Mouse (Mus musculus) embryo, embryonic 11 days (tissue): ENCODE results near the gene Phactr3.

Source experiments
- DNase-seq: peaks from one replicate; pipeline ENCODE4 v3.0.0-alpha.2; 2015

Phactr3 gene

GRCm38 (mm10) chr2:178196038-178196437 is 77.3 kb downstream of the Phactr3 start:
- DNase-seq = no peak

DNA sequence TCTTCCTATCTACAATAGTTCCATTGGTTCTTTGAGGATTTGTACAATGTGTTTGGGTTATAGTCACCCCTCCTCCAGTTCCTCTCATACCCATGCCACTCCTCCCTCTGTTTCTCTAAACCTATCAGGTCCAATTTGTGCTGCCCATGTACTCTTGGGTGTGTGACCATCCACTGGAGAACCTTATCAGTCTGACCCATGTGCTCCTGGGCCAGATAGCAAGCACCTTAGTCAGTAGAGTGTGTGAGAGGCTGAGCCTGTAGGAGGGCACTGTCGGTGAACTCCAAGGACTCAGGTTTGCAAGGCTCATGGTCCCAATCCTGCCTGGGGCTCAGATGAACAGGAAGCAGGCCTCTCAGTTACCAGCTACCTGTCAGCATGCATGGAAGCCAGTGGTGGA is 78.8 kb downstream of the Phactr3 start:
- no peak for DNase-seq

DNA sequence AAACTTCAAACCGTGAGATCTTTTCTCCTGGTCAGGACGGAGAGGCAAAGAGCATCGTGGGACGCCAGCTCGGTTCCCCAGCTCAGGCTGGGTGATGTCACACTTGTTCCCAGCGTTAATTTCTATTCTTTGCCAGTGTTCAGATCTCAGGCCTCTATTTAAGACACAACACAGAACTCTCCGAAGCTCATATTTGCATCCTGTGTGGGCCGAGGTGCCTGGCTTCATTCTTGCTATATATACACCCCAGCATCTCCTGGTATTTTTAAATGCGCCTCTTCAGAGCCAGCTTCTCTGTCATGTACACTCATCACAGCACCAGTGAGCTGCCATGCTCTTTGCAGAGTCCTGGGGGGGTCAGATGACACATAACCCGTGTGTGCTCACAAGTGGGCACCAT is 85.7 kb downstream of the Phactr3 start:
- no peak for DNase-seq

DNA sequence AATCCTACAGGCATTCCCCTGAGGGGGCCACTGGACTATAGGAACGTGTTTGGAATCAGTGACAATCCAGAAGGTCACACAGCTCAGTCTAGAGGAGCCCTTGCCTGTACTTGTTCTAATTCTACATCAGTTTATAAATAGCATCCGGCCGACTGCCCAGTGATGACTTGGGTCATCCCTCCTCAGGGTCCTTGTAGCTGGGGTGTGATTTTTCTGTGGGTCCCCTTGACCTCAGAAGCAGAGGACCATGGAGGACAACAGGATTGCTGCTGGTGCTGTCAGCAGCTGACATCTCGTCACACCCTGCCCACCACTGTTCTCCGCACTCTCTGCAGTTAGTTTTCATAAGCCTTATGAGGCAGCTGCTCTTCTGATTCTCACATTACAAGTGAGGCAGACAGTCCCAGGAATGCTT is 89.4 kb downstream of the Phactr3 start:
- DNase-seq = no peak

GRCm38 (mm10) chr2:178213826-178214225 is 95.1 kb downstream of the Phactr3 start:
- DNase-seq = no peak

GRCm38 (mm10) chr2:178214531-178214930 is 95.8 kb downstream of the Phactr3 start:
- DNase-seq = no peak

DNA sequence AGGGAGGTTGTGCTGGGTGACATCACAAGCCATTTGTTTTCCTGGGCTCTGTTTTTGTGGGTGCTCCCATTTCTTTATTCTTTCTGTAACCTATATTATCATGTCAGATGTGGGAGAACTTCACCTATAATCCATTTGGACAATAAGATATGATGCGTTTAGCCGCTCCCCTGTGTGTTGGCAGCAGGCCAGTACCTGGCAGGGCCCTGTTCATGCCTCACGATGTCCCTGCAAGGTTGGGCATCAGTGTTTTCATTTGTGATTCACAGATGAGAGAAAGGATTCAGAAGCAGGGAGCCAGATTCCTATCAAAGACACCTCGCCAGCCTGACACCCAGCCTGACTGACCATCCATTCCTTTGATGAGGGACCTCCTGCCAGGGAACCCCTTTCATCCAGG is 99.7 kb downstream of the Phactr3 start:
- DNase-seq = no peak

DNA sequence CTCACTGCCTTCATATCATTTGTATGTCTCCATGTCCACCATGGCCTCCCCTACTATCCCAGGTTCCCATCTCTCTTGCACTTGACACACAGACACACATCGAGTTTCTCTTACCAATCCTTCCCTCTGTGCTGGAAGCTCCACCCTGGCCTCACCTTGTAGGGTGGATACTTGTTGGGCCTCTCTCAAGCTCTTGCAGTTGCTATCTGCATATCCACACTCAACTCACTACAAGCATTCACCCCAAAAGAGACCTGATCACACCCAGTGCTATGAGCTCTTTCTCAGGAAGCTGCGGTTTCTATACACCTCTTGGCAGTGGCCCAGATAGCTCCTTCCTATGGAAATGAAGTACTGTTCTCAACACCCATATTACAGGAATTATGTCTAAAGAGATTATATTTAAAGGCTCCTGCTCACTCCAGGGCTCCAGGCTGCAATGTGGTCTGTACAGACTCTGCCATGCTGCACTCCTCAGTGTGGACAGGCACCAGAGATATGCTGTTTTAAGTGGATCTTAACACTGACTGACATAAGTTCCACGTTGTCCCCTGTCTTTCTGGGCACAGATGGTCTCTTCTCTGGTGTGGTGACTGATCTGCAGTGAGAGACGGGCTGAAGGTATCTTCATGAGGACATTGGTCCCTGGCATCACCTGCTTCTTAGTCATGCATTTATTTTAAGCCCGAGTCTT is 100.8 kb downstream of the Phactr3 start:
- no peak for DNase-seq

- DNase-seq = no peak
Measured at GRCm38 (mm10) chr2:178220148-178220717, 101.5 kb downstream of the Phactr3 start.

- no peak for DNase-seq
Measured at GRCm38 (mm10) chr2:178221003-178221402, 102.2 kb downstream of the Phactr3 start.

DNA sequence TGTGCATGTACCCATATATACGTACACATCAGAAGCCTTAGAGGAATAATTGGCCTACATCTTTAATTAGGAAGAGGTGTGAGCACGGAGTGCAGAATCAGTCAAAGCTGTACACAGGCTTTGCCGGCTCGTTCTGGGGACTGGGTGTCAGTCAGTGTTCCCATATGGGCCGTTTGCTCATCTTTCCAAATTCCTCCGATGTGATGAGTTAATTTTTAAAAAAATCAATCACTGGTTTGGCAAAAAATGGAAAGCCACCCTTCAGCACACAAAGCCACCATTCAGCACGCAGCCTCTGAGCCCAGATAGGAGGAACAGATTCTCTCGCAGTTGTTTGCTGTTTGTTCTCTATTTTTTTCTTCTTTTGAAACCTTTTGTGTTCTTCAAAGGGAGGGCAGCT is 110.5 kb downstream of the Phactr3 start:
- no peak for DNase-seq

DNA sequence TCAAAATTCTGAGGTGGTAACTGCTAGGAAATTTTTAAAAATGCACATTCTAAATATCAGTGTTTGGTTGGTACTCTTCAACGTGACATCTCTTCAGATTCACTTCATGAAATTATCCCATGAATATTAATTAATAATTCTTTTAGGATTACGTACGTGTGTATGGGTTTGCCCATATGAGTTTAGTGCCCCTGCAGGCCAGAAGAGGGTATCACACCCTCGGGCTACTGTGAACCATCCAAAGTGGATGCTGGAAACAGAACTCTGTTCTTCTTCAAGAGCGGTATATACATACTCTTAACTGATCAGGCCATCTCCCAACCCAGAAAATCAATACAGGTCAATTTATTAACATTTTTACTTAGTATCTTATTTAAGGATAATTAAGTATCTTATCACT is 114.7 kb downstream of the Phactr3 start:
- no peak for DNase-seq

- no peak for DNase-seq
Measured at GRCm38 (mm10) chr2:178237056-178237455, 118.3 kb downstream of the Phactr3 start.

DNA sequence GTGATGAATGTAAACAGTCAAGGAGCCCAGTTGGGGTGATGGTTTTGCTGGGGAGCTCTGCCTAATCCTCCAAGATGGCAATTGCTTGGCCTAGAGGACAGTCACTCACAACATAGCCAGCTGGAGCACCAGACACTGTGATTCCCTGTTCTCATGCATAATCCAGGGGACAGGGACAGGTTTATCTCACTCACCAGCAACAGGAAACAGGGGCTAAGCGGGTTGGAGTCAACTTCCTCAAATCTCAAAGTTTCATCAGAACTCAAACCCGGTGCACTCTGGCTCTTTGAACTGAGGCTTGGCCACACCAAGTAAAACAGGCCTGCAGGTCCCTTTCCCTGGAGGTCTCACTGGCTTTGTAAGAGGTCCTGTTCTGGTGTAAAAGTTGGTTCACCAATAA is 119.7 kb downstream of the Phactr3 start:
- DNase-seq = no peak

DNA sequence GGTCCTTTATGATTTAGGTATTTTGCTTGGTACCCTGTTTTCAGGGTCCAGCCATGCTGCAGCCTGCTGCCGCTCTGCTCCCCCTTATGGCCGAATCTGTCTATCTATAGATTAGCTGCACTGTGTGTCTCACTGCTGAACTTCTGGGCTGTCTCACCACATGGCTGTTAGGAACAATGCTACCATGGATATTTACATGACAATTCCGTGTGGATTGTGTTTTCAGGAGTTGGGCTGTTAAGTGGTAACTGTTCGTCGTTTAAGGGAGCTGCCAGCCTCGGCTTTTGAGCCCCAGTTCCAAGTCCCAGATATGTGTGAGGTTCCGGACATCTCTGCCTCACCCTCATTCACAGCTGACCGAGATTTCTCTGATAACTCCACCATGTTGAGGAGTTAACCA is 122.1 kb downstream of the Phactr3 start:
- no peak for DNase-seq

DNA sequence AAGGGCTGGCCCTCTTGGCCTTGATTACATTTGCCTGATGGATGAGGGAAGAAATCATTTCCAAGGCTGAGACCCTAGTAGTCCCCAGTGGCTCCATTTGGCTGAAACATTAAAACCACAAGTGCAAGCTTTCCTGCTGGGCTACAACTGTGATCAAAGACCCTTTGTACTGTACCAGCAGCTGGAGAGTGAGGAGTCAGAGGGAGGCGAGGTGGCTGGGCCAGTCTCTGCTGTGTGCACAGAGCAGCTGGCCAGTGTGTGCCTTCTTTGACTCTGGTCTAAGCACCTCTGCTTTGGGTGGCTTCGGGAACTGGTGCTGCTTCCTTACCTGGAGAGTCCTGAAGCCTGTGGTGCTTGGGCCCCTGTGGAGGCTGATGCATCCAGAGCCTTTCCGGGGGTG is 122.6 kb downstream of the Phactr3 start:
- DNase-seq = peak; percentile 35

- DNase-seq = no peak
Measured at GRCm38 (mm10) chr2:178242996-178243395, 124.2 kb downstream of the Phactr3 start.

DNA sequence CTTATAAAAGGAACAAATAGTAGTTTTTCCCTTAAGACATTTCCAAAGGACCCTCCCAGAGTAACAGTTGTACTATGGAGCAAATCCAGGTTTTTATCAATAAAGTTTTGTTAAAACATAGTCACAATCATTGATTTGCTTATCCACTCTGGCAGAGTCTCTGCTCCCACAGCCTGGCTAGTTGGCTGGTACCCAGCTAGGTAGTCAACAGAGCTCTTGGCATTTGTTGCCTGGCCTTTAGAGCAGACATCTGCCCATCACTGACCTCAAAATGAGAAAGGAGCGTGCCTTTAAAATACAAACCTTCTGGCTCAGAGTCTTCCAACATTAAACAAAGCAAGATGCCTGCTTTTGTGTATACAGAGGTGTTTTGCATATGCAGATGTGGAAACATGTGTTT is 126.1 kb downstream of the Phactr3 start:
- DNase-seq = no peak

GRCm38 (mm10) chr2:178245841-178246240 is 127.1 kb downstream of the Phactr3 start:
- DNase-seq = no peak

DNA sequence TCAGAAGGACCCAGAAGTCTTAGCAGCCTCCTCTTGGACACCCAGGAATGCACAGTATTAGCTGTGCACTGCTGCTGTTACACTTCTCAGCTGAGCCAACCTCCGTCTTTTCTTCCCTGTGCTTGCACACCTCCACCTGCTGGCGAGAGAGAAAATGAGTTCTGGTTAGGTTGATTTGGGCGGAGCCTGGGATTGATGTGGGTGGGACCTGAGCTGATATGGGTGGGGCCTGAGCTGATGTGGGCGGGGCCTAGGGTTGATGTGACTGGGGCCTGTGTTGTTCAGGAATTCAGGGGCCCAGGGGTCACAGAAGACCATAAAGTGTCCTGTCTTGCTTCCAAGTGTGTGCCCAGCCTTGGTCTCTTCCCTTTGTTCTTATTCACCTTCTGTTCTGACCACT is 128.0 kb downstream of the Phactr3 start:
- DNase-seq = no peak

- DNase-seq = peak; percentile 16
Measured at GRCm38 (mm10) chr2:178247274-178247673, 128.5 kb downstream of the Phactr3 start.

DNA sequence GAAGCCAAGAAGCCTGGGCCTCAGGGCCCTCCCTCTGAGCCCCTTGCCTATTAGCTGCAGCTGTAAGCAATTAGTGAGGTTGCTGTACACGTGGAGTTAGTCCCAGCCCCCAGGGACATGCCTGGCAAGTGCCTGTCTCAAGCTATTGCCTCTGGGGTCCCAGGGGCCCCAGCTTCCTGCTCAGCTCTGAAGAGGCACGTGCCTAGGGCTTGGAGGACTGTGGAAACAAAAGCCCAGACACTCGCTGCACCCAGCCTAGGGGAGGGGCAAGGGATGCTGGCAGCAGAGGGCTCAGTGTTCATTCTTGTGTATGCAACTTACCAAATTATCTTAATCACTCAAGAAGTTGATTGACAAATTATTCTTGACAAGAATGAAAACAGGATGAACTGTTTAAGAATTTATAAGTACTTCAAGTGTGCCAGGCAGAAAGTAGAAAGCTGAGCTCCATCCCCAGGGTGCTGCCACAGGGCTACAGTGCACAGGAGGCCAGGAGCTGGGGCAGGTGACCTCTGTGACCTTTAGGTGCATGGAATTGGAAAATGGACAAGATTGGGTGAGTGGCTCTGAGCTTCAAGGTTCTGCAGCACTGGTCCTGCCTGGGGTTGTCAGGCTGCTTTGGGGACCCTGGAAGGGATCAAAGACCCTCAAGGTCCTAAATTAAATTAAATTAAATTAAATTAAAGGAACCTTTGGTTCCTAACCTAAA is 138.5 kb downstream of the Phactr3 start:
- peak; percentile 84 for DNase-seq

- DNase-seq = peak; percentile 58
Measured at GRCm38 (mm10) chr2:178257986-178258555, 139.3 kb downstream of the Phactr3 start.

DNA sequence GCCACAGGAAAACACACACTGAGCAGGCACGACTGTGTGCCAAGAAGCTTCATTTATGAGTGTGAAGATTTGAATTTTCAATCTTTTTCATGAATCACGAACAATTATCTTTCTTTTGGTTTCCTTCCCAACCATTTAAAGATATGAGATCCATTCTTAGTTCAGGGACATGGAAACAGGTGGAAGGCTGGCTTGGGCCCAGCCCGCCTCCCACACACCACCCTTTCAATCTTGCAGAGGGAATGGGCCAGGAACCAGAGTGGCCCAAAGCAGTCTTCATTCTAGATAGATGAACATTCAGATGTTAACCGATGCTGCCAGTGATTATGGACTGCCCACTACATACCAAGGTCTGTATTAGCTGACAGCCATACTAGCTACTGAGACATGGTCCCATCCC is 144.3 kb downstream of the Phactr3 start:
- DNase-seq = no peak
